Mouse (Mus musculus) midbrain, embryonic 11.5 days (tissue): Measurements from ENCODE around the gene Rreb1. TPM values are rescaled to one million over a fixed set of nuclear protein-coding genes. Genes with fewer than 3 reads are reported as not detected.

Experiments
- ATAC-seq: fragments of 200-750 bp; cut with Nextera tagmentation; 2 replicates; pipeline ENCODE4 v1.8.0; 2017; ENCODE audit warnings: moderate TSS enrichment, moderate library complexity; ENCODE audit not compliant: low FRiP score
- DNase-seq: peaks from one replicate; pipeline ENCODE4 v3.0.0; 2015; ENCODE audit warnings: low spot score; ENCODE audit errors: missing footprints
- H3K27ac ChIP-seq: fragments of 300-500 bp; sonication (generic); 2 replicates; pipeline ENCODE4 v1.5.1; 2014; ENCODE audit warnings: low read depth, low read length
- H3K27me3 ChIP-seq: fragments of 300-500 bp; sonication (generic); 2 replicates; pipeline ENCODE4 v1.6.1; 2014; ENCODE audit warnings: mild to moderate bottlenecking, low read length, moderate library complexity, mixed read lengths; ENCODE audit not compliant: control insufficient read depth, insufficient read depth
- H3K36me3 ChIP-seq: fragments of 300-500 bp; sonication (generic); 2 replicates; pipeline ENCODE4 v1.6.1; 2014; ENCODE audit warnings: mild to moderate bottlenecking, low read length, moderate library complexity, mixed read lengths; ENCODE audit not compliant: control insufficient read depth, insufficient read depth
- H3K4me1 ChIP-seq: fragments of 300-500 bp; sonication (generic); 2 replicates; pipeline ENCODE4 v1.6.1; 2014; ENCODE audit warnings: low read length; ENCODE audit not compliant: control insufficient read depth, insufficient read depth
- H3K4me2 ChIP-seq: fragments of 300-500 bp; sonication (generic); 2 replicates; pipeline ENCODE4 v1.6.1; 2014; ENCODE audit warnings: mild to moderate bottlenecking, moderate library complexity
- H3K4me3 ChIP-seq: fragments of 300-500 bp; sonication (generic); 2 replicates; pipeline ENCODE4 v1.5.1; 2014; ENCODE audit warnings: low read depth, low read length
- H3K9ac ChIP-seq: fragments of 300-500 bp; sonication (generic); 2 replicates; pipeline ENCODE4 v1.6.1; 2014; ENCODE audit warnings: low read length
- H3K9me3 ChIP-seq: fragments of 300-500 bp; sonication (generic); 2 replicates; pipeline ENCODE4 v1.6.1; 2016; ENCODE audit warnings: low read length; ENCODE audit not compliant: control insufficient read depth
- WGBS: fragments of 180-500 bp; shearing (Covaris S2); extraction: QIAGEN DNeasy Blood & Tissue Kit; methylation state at CpG from one replicate; pipeline ENCODE4 v1.1.7; 2014; 5-methylcytosine and 5-hydroxymethylcytosine counted together
- polyA plus RNA-seq: library from polyadenylated mRNA; unstranded; fragments of >200 nt; fragmentation: Nextera tagmentation; extraction: Ambion mirVana; gene quantifications from 2 replicates; pipeline ENCODE4 v1.2.1, GENCODE M21; 2014

Gene Rreb1
- polyA plus RNA-seq, 1 experiment from 2014 or later: 5.5 TPM

GRCm38 (mm10) chr13:37966256-37967051, 188.3 kb downstream of the Rreb1 start:
- no peak for ATAC-seq
- DNase-seq: peak; percentile 82
- Histone ChIP-seq H3K4me1 (peaks cover 10% of the 10 kb centered on the region), H3K36me3 (no peaks in the 10 kb centered on the region), H3K9ac (no peak overlapping the region), H3K4me3 (no peak overlapping the region), H3K9me3 (no peaks in the 10 kb centered on the region), H3K27me3 (no peaks in the 10 kb centered on the region), H3K27ac (no peak overlapping the region), H3K4me2 (no peak overlapping the region)
- 85% methylated on average over 15 of the region's 15 CpGs for WGBS

GRCm38 (mm10) chr13:37967052-37967437, 188.8 kb downstream of the Rreb1 start:
- H3K4me1 ChIP-seq: peaks cover 10% of the 10 kb centered on the region
- no peak for ATAC-seq

GRCm38 (mm10) chr13:37967565-37967964, 189.4 kb downstream of the Rreb1 start:
- DNase-seq (peak; percentile 84), ATAC-seq (no peak)
- Histone ChIP-seq H3K36me3 (no peaks in the 10 kb centered on the region), H3K4me2 (no peak overlapping the region), H3K27ac (no peak overlapping the region), H3K9me3 (no peaks in the 10 kb centered on the region), H3K9ac (no peak overlapping the region), H3K4me1 (peaks cover 10% of the 10 kb centered on the region), H3K4me3 (no peak overlapping the region), H3K27me3 (no peaks in the 10 kb centered on the region)
- WGBS: 61% methylated on average over 10 of the region's 10 CpGs

More at GRCm38 (mm10) chr13:37967052-37967437, 188.8 kb downstream of the Rreb1 start:
- H3K4me2 ChIP-seq: no peak overlapping the region
- H3K36me3 ChIP-seq: no peaks in the 10 kb centered on the region
- H3K27me3 ChIP-seq: no peaks in the 10 kb centered on the region
- no peak overlapping the region for H3K27ac ChIP-seq
- no peak overlapping the region for H3K9ac ChIP-seq
- no peaks in the 10 kb centered on the region for H3K9me3 ChIP-seq
- no peak for DNase-seq
- 62% methylated on average over 12 of the region's 12 CpGs for WGBS
- no peak overlapping the region for H3K4me3 ChIP-seq

DNA sequence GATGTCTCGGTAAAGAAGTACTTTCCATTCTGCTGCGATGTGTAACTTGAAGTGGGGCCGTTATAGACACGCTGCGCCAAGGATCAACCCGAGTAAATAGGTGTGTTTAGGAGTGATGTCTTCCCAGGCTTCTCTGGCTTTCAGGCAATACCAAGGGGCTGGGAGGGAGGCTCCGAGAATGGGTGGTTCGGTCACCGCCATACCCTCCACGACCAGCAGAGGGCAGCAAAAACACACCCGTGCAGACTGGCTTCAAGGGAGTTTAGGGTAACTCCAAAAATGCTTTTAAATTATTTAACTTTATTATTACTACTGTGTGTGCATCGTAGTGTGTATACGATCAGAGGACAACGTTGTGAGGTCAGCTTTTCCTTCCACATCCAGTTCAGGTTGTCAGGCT, 191.1 kb downstream of the Rreb1 start:
- 10% methylated on average over 14 of the region's 14 CpGs for WGBS
- ATAC-seq (peak; percentile 25; the same call in 1 of the 2 replicates), DNase-seq (peak; percentile 99)
- no peak overlapping the region for H3K4me2 ChIP-seq
- H3K27me3 ChIP-seq: no peaks in the 10 kb centered on the region
- no peak overlapping the region for H3K9ac ChIP-seq
- no peaks in the 10 kb centered on the region for H3K9me3 ChIP-seq
- peaks cover 8% of the 10 kb centered on the region for H3K4me1 ChIP-seq
- no peak overlapping the region for H3K4me3 ChIP-seq
- no peaks in the 10 kb centered on the region for H3K36me3 ChIP-seq
- no peak overlapping the region for H3K27ac ChIP-seq

GRCm38 (mm10) chr13:37969988-37970387, 191.8 kb downstream of the Rreb1 start:
- H3K4me3 ChIP-seq: no peak overlapping the region
- no peak for ATAC-seq
- no peaks in the 10 kb centered on the region for H3K36me3 ChIP-seq
- 78% methylated on average over 8 of the region's 8 CpGs for WGBS
- no peak overlapping the region for H3K27ac ChIP-seq
- H3K4me2 ChIP-seq: no peak overlapping the region
- peaks cover 7% of the 10 kb centered on the region for H3K4me1 ChIP-seq
- no peak for DNase-seq
- H3K9me3 ChIP-seq: no peaks in the 10 kb centered on the region
- H3K27me3 ChIP-seq: no peaks in the 10 kb centered on the region
- no peak overlapping the region for H3K9ac ChIP-seq

GRCm38 (mm10) chr13:37970887-37971530, 192.8 kb downstream of the Rreb1 start:
- no peak overlapping the region for H3K27ac ChIP-seq
- ATAC-seq: no peak
- no peak overlapping the region for H3K4me3 ChIP-seq
- H3K9me3 ChIP-seq: no peaks in the 10 kb centered on the region
- H3K27me3 ChIP-seq: no peaks in the 10 kb centered on the region
- no peak for DNase-seq
- no peaks in the 10 kb centered on the region for H3K36me3 ChIP-seq
- H3K4me1 ChIP-seq: peaks cover 3% of the 10 kb centered on the region; the same call in 1 of the 2 replicates
- WGBS: 89% methylated on average over 11 of the region's 11 CpGs
- H3K4me2 ChIP-seq: no peak overlapping the region
- H3K9ac ChIP-seq: no peak overlapping the region

GRCm38 (mm10) chr13:37974036-37974435, 195.8 kb downstream of the Rreb1 start:
- Histone ChIP-seq H3K36me3 (peaks cover 4% of the 10 kb centered on the region), H3K9me3 (no peaks in the 10 kb centered on the region), H3K9ac (no peak overlapping the region), H3K4me2 (no peak overlapping the region), H3K27ac (no peak overlapping the region), H3K27me3 (no peaks in the 10 kb centered on the region), H3K4me3 (no peak overlapping the region), H3K4me1 (no peaks in the 10 kb centered on the region)
- ATAC-seq (no peak), DNase-seq (no peak)
- 85% methylated on average over 6 of the region's 6 CpGs for WGBS

GRCm38 (mm10) chr13:37974731-37975130, 196.5 kb downstream of the Rreb1 start:
- H3K36me3 ChIP-seq: peaks cover 4% of the 10 kb centered on the region
- H3K4me2 ChIP-seq: no peak overlapping the region
- ATAC-seq (no peak), DNase-seq (no peak)
- H3K4me1 ChIP-seq: no peaks in the 10 kb centered on the region
- no peak overlapping the region for H3K4me3 ChIP-seq
- H3K27ac ChIP-seq: no peak overlapping the region
- no peaks in the 10 kb centered on the region for H3K9me3 ChIP-seq
- WGBS: 95% methylated on average over 5 of the region's 5 CpGs
- no peak overlapping the region for H3K9ac ChIP-seq
- no peaks in the 10 kb centered on the region for H3K27me3 ChIP-seq

GRCm38 (mm10) chr13:37979506-37979905, 201.3 kb downstream of the Rreb1 start:
- 93% methylated on average over 12 of the region's 12 CpGs for WGBS
- H3K9me3 ChIP-seq: no peaks in the 10 kb centered on the region
- peaks cover 15% of the 10 kb centered on the region for H3K36me3 ChIP-seq
- DNase-seq (no peak), ATAC-seq (no peak)
- no peak overlapping the region for H3K4me2 ChIP-seq
- no peaks in the 10 kb centered on the region for H3K4me1 ChIP-seq
- no peak overlapping the region for H3K27ac ChIP-seq
- H3K4me3 ChIP-seq: no peak overlapping the region
- H3K9ac ChIP-seq: no peak overlapping the region
- H3K27me3 ChIP-seq: no peaks in the 10 kb centered on the region
